Mouse (Mus musculus): ENCODE data around the gene Lce1b. TPM values are rescaled to one million over a fixed set of nuclear protein-coding genes. Genes with fewer than 3 reads are reported as not detected.
"Not testable (repeated sequence)": the region's sequence is repeated elsewhere in the genome, so short reads cannot be mapped to it uniquely, and the experiment has no call there.

Lce1b gene
- not detected in 2 replicates for polyA plus RNA-seq (2014; fragmentation: Nextera tagmentation; extraction: Ambion mirVana)

DNA sequence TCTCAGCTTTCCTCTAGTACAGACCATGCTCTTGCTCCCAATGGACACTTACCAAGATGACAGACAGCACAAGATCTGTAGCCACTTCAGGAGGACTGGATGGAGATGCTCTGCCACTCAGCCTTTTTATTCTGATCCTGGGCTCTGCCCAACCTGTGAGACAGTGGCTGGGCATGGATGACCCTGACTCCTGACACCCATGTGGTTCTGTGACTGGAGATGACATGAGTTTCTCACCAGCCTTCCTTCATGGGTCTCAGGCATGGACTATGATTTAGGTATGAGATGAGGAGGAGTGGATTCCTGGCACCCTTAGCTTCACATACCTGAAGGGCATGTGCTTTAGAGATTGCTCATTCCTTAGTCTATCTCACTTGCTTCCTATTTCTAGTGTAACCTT is at the start of gene Lce1b:
Gene Lce1b (minus strand): TSS at position 101 of the 400 bp plus-strand sequence.
- ATAC-seq (replicated peaks; ENCODE audit: low FRiP score), result no peak
- no peaks in the 10 kb centered on the region for H3K27me3 ChIP-seq (ENCODE audit: control insufficient read depth, insufficient read depth, low read length)

DNA sequence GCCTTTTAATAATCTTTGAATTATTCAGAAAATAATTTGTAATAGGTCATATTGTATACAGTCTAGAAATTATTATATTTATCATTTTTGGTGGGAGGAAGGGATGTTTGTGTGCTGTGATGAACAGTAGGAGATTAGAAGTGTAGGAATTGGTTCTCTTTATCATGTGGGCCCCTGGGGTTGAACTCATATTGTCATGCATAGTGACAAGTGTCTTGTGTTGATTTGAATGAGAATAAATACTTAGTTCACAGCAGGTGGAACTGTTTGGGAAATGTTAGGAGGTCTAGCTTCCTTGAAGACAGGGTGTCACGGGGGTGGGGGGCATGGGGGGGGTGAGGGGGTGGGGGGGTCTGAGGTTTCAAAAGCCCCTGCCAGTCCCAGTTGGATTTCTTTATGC is 37.9 kb upstream of the Lce1b start:
- DNase-seq (ENCODE audit: low spot score) (no peak), ATAC-seq (replicated peaks; ENCODE audit: low FRiP score) (no peak)
- H3K27ac ChIP-seq (ENCODE audit: low read depth, low read length), result no peak overlapping the region
- H3K4me2 ChIP-seq (ENCODE audit: low read depth, low read length, severe bottlenecking), result no peak overlapping the region
- H3K9me3 ChIP-seq (ENCODE audit: control insufficient read depth, low read length), result no peaks in the 10 kb centered on the region
- H3K27me3 ChIP-seq (ENCODE audit: control insufficient read depth, insufficient read depth, low read length), result no peaks in the 10 kb centered on the region
- H3K9ac ChIP-seq (ENCODE audit: low read length), result no peak overlapping the region
- no peaks in the 10 kb centered on the region for H3K4me1 ChIP-seq (replicated peaks; ENCODE audit: control insufficient read depth, insufficient read depth, low read length)
- no peaks in the 10 kb centered on the region for H3K36me3 ChIP-seq (ENCODE audit: control insufficient read depth, insufficient read depth, low read length)
- WGBS, result 0% methylated on average over 1 of the region's 1 CpGs
- H3K4me3 ChIP-seq (ENCODE audit: low read depth, low read length), result no peak overlapping the region

More for the DNA sequence above, at the start of gene Lce1b:
- H3K36me3 ChIP-seq (ENCODE audit: control insufficient read depth, insufficient read depth, low read length), result no peaks in the 10 kb centered on the region
- H3K4me3 ChIP-seq (ENCODE audit: low read depth, low read length), result no peak within 1 kb of the TSS
- no peaks in the 10 kb centered on the region for H3K4me1 ChIP-seq (replicated peaks; ENCODE audit: control insufficient read depth, insufficient read depth, low read length)
- DNase-seq (ENCODE audit: low spot score), result no peak
- H3K4me2 ChIP-seq (ENCODE audit: low read depth, low read length, severe bottlenecking), result no peak within 1 kb of the TSS
- no peaks in the 10 kb centered on the region for H3K9me3 ChIP-seq (ENCODE audit: control insufficient read depth, low read length)
- H3K9ac ChIP-seq (ENCODE audit: low read length), result no peak within 1 kb of the TSS
- H3K27ac ChIP-seq (ENCODE audit: low read depth, low read length), result no peak within 1 kb of the TSS

DNA sequence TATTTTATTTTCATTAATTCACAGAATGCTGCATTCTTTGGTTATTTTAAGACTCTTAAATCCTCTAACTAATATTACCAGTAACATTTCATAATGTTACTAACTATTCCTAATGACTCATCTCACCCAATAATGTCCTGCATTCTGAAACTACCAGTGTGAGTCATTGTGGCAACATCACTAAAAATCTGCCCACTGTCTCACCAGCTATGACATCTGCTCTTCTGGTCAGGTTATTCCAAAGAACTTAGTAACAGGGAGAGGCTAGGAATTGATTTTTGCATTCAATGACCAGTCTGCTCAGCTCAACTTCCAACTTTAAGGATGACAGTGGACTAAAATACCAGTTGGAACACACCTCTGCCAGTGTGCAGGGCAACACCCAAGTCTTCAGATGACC is 35.0 kb upstream of the Lce1b start:
- no peak for ATAC-seq (replicated peaks; ENCODE audit: low FRiP score)
- H3K9ac ChIP-seq (ENCODE audit: low read length), result no peak overlapping the region

DNA sequence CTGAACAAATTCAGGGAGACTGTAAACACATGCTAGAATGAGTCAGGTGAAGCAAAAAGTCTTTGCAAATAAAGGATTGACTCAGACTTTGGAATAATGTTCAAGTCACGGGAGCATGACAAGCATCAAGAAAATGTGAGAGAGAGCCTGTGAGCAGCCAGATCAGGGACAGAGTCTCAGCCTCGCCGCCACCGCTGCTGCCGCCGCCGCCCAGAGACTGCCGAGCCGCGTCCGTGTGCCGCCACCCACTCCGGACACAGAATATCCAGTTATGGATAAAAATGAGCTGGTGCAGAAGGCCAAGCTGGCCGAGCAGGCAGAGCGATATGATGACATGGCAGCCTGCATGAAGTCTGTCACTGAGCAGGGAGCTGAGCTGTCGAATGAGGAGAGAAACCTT is 32.4 kb upstream of the Lce1b start:
- DNase-seq (ENCODE audit: low spot score); H3K27ac ChIP-seq (ENCODE audit: low read depth, low read length); H3K27me3 ChIP-seq (ENCODE audit: control insufficient read depth, insufficient read depth, low read length); H3K4me2 ChIP-seq (ENCODE audit: low read depth, low read length, severe bottlenecking); H3K4me3 ChIP-seq (ENCODE audit: low read depth, low read length); H3K9ac ChIP-seq (ENCODE audit: low read length); H3K36me3 ChIP-seq (ENCODE audit: control insufficient read depth, insufficient read depth, low read length); H3K9me3 ChIP-seq (ENCODE audit: control insufficient read depth, low read length); H3K4me1 ChIP-seq (replicated peaks; ENCODE audit: control insufficient read depth, insufficient read depth, low read length); ATAC-seq (replicated peaks; ENCODE audit: low FRiP score): not testable (repeated sequence)
- WGBS, result 82% methylated on average over 16 of the region's 16 CpGs

More for the DNA sequence above, 35.0 kb upstream of the Lce1b start:
- DNase-seq (ENCODE audit: low spot score), result no peak
- H3K36me3 ChIP-seq (ENCODE audit: control insufficient read depth, insufficient read depth, low read length), result no peaks in the 10 kb centered on the region
- H3K4me3 ChIP-seq (ENCODE audit: low read depth, low read length), result no peak overlapping the region
- no peak overlapping the region for H3K4me2 ChIP-seq (ENCODE audit: low read depth, low read length, severe bottlenecking)
- no peaks in the 10 kb centered on the region for H3K27me3 ChIP-seq (ENCODE audit: control insufficient read depth, insufficient read depth, low read length)
- no peak overlapping the region for H3K27ac ChIP-seq (ENCODE audit: low read depth, low read length)
- H3K4me1 ChIP-seq (replicated peaks; ENCODE audit: control insufficient read depth, insufficient read depth, low read length), result no peaks in the 10 kb centered on the region
- no peaks in the 10 kb centered on the region for H3K9me3 ChIP-seq (ENCODE audit: control insufficient read depth, low read length)

DNA sequence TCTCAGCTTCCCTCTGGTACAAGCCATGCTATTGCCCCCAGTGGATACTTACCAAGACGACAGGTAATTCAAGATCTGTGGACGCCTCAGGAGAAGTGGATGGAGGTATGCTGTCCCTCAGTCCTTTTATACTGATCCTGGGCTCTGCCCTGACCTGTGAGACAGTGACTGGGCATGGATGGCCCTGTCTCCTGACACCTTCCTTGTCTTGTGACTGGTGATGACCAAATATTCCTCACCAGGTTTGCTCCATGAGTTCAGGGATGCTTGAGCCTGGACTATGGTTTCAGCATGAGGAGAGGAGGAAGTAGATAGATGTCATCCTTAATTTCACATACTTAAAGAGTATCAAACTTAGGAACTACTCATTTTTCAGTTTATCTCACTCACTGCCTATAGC is 30.4 kb upstream of the Lce1b start, which contains the start of gene Lce1d:
Gene Lce1d (minus strand): TSS at position 101 of the 400 bp plus-strand sequence.
- Histone ChIP-seq H3K4me2 (ENCODE audit: low read depth, low read length, severe bottlenecking) (no peak within 1 kb of the TSS), H3K27ac (ENCODE audit: low read depth, low read length) (no peak within 1 kb of the TSS), H3K4me1 (replicated peaks; ENCODE audit: control insufficient read depth, insufficient read depth, low read length) (no peaks in the 10 kb centered on the region), H3K36me3 (ENCODE audit: control insufficient read depth, insufficient read depth, low read length) (no peaks in the 10 kb centered on the region), H3K9me3 (ENCODE audit: control insufficient read depth, low read length) (no peaks in the 10 kb centered on the region), H3K9ac (ENCODE audit: low read length) (no peak within 1 kb of the TSS), H3K4me3 (ENCODE audit: low read depth, low read length) (no peak within 1 kb of the TSS), H3K27me3 (ENCODE audit: control insufficient read depth, insufficient read depth, low read length) (no peaks in the 10 kb centered on the region)
- 68% methylated on average over 2 of the region's 2 CpGs for WGBS
- DNase-seq (ENCODE audit: low spot score) (no peak), ATAC-seq (replicated peaks; ENCODE audit: low FRiP score) (no peak)

DNA sequence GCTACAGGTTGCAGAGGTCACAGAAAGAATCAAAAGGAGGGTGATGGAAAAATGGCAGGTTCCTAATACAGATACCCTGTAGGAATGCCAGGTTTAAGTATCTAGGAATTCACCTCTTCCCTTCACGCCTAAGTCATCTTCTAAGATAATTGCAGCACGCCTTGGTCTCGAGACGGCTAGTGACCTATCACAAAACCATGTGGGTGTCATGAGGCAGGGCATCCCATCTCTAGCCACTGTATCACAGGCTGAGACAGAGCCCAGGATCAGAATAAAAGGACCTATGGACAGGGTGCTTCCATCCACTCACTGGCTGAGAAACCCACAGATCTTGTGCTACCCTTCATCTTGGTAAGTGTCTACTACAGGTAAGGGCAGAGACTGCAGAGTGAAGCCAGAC is 22.2 kb upstream of the Lce1b start, which contains the start of gene Lce1c:
Gene Lce1c (plus strand): TSS at position 301 of the 400 bp plus-strand sequence.
- DNase-seq (ENCODE audit: low spot score) (no peak), ATAC-seq (replicated peaks; ENCODE audit: low FRiP score) (no peak)
- Histone ChIP-seq H3K9ac (ENCODE audit: low read length) (no peak within 1 kb of the TSS), H3K4me3 (ENCODE audit: low read depth, low read length) (no peak within 1 kb of the TSS), H3K9me3 (ENCODE audit: control insufficient read depth, low read length) (no peaks in the 10 kb centered on the region), H3K36me3 (ENCODE audit: control insufficient read depth, insufficient read depth, low read length) (no peaks in the 10 kb centered on the region), H3K27me3 (ENCODE audit: control insufficient read depth, insufficient read depth, low read length) (no peaks in the 10 kb centered on the region), H3K4me1 (replicated peaks; ENCODE audit: control insufficient read depth, insufficient read depth, low read length) (no peaks in the 10 kb centered on the region), H3K4me2 (ENCODE audit: low read depth, low read length, severe bottlenecking) (no peak within 1 kb of the TSS), H3K27ac (ENCODE audit: low read depth, low read length) (no peak within 1 kb of the TSS)
- 88% methylated on average over 4 of the region's 4 CpGs for WGBS

DNA sequence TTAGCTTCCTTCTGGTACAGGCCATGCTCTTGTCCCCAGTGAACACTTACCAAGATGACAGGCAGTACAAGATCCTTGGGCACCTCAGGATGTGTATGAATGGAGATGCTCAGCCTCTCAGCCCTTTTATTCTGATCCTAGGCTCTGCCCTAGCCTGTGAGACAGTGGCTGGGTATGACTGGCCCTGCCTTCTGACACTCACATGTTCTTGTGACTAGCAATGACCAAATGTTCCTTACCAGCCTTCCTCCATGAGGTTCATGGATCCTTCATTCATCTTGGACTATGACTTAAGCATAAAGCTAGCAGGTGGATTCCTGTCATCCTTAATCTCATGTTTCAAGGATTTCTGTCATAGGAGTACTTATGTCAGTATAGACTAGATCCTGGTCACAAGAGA is 13.5 kb upstream of the Lce1b start, which contains the start of gene Lce1a2:
Gene Lce1a2 (minus strand): TSS at position 101 of the 400 bp plus-strand sequence.
- no peak within 1 kb of the TSS for H3K4me3 ChIP-seq (ENCODE audit: low read depth, low read length)
- H3K4me2 ChIP-seq (ENCODE audit: low read depth, low read length, severe bottlenecking), result no peak within 1 kb of the TSS
- no peaks in the 10 kb centered on the region for H3K9me3 ChIP-seq (ENCODE audit: control insufficient read depth, low read length)
- H3K27me3 ChIP-seq (ENCODE audit: control insufficient read depth, insufficient read depth, low read length), result no peaks in the 10 kb centered on the region
- H3K27ac ChIP-seq (ENCODE audit: low read depth, low read length), result no peak within 1 kb of the TSS
- ATAC-seq (replicated peaks; ENCODE audit: low FRiP score), result no peak
- no peak within 1 kb of the TSS for H3K9ac ChIP-seq (ENCODE audit: low read length)
- H3K4me1 ChIP-seq (replicated peaks; ENCODE audit: control insufficient read depth, insufficient read depth, low read length), result no peaks in the 10 kb centered on the region
- no peak for DNase-seq (ENCODE audit: low spot score)
- H3K36me3 ChIP-seq (ENCODE audit: control insufficient read depth, insufficient read depth, low read length), result no peaks in the 10 kb centered on the region

DNA sequence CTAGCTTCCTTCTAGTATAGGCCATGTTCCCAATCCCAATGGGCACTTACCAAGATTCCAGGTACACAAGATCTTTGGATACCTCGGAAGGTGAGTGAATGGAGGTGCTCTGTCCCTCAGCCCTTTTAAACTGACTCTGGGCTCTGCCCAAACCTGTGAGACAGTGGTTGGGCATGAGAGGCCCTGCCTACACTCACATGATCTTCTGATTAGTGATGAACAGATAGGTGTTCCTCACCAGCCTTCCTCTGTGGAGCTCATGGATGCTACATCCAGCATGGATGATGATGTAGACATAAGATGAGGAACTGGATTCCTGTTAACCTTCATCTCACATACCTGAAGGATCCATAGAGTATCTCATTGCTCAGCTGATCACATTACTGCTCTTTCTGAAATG is 8.5 kb downstream of the Lce1b start, which contains the start of gene Lce1a1:
Gene Lce1a1 (minus strand): TSS at position 101 of the 400 bp plus-strand sequence.
- H3K4me1 ChIP-seq (replicated peaks; ENCODE audit: control insufficient read depth, insufficient read depth, low read length), result no peaks in the 10 kb centered on the region
- no peaks in the 10 kb centered on the region for H3K27me3 ChIP-seq (ENCODE audit: control insufficient read depth, insufficient read depth, low read length)
- H3K9me3 ChIP-seq (ENCODE audit: control insufficient read depth, low read length), result no peaks in the 10 kb centered on the region
- WGBS, result 81% methylated on average over 1 of the region's 1 CpGs
- H3K27ac ChIP-seq (ENCODE audit: low read depth, low read length), result no peak within 1 kb of the TSS
- H3K4me3 ChIP-seq (ENCODE audit: low read depth, low read length), result no peak within 1 kb of the TSS
- H3K4me2 ChIP-seq (ENCODE audit: low read depth, low read length, severe bottlenecking), result no peak within 1 kb of the TSS
- no peaks in the 10 kb centered on the region for H3K36me3 ChIP-seq (ENCODE audit: control insufficient read depth, insufficient read depth, low read length)
- ATAC-seq (replicated peaks; ENCODE audit: low FRiP score) (no peak), DNase-seq (ENCODE audit: low spot score) (no peak)
- H3K9ac ChIP-seq (ENCODE audit: low read length), result no peak within 1 kb of the TSS

DNA sequence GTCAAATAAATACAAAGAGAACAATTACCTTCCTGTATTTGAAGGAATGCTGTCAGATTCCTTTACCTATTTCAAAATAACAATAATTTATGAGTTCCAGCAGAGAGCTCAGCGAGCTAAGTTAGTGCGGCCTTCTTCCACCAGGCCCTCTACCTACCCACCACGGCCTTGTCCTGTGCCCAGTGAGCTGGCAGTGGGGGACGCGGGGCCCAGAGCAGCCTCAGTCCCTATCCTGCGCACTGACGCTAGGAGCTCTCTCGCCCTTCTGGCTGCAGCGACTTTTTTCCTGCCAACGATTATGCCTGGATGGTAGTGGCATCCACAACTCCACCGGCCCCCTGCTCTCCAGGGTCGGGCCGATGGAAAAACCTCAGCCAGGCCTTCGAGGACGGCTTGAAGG is 16.9 kb downstream of the Lce1b start:
- no peak overlapping the region for H3K4me2 ChIP-seq (ENCODE audit: low read depth, low read length, severe bottlenecking)
- DNase-seq (ENCODE audit: low spot score), result no peak
- no peaks in the 10 kb centered on the region for H3K9me3 ChIP-seq (ENCODE audit: control insufficient read depth, low read length)
- no peak overlapping the region for H3K9ac ChIP-seq (ENCODE audit: low read length)
- H3K27me3 ChIP-seq (ENCODE audit: control insufficient read depth, insufficient read depth, low read length), result no peaks in the 10 kb centered on the region
- H3K4me3 ChIP-seq (ENCODE audit: low read depth, low read length), result no peak overlapping the region
- no peak overlapping the region for H3K27ac ChIP-seq (ENCODE audit: low read depth, low read length)
- H3K4me1 ChIP-seq (replicated peaks; ENCODE audit: control insufficient read depth, insufficient read depth, low read length), result peaks cover 3% of the 10 kb centered on the region; the same call in 1 of the 2 replicates
- H3K36me3 ChIP-seq (ENCODE audit: control insufficient read depth, insufficient read depth, low read length), result no peaks in the 10 kb centered on the region
- no peak for ATAC-seq (replicated peaks; ENCODE audit: low FRiP score)
- 91% methylated on average over 15 of the region's 15 CpGs for WGBS
